18 mouse cellular contexts compared by ENCODE assay signal in genomic region chr8:126307164-126307563, GRCm38 (mm10).
A peak's percentile ranks its signal among the peaks of the same experiment; 100 is the strongest.
DNase-seq lines count a peak whose midpoint lies in the region.
"Had no signal": no experiment of that assay in that cellular context is flagged by ENCODE, and none has a peak within 500 bp of the region (broad histone marks: within the 10 kb centered on the region; RNA-seq: fewer than 3 reads in every experiment).

No protein-coding gene starts in this region.

- peak; percentile 57 to 65 for DNase-seq in cerebellum, postnatal 10 days
- DNase-seq in cerebellum, adult 9-11 months: no peak
- DNase-seq in layer of hippocampus, adult 9-11 months: peak; percentile 26
- DNase-seq in layer of hippocampus, adult 9-10 months (ENCODE audit: low spot score): no peak
- peak; percentile 87 for DNase-seq in brain, adult 2 months (ENCODE audit: low read depth, low spot score)
- peak; percentile 50 for DNase-seq in right cerebral cortex, postnatal 25 days
- DNase-seq in urinary bladder, postnatal 4 days (ENCODE audit: low spot score in 2 of 2): no peak
- DNase-seq: adrenal gland, postnatal 14 days; cerebellum, adult 8-10 months; gastrocnemius, postnatal 36 days; heart, adult 18-20 months; heart, postnatal 36 days; kidney, adult 9 months; kidney, postnatal 14 days; layer of hippocampus, postnatal 36 days; liver, postnatal 0 days; lung, postnatal 36 days; thymus, postnatal 4 days had no signal

Comparison
In these comparisons a context has a peak if more than half of its experiments do, and no peak if none do; other contexts are left out.
1. DNase-seq: peak in cerebellum, postnatal 10 days (2 of 2), layer of hippocampus, adult 9-11 months (single experiment), brain, adult 2 months (single experiment) and right cerebral cortex, postnatal 25 days (single experiment); none in cerebellum, adult 9-11 months (single experiment), layer of hippocampus, adult 9-10 months (single experiment) and urinary bladder, postnatal 4 days (0 of 2).